Mouse (Mus musculus) erythroblast, embryonic 14.5 days (primary cell): ENCODE data around the gene Dync1h1.

Experiments used
- GATA1 ChIP-seq: IDR thresholded peaks from 2 replicates; pipeline ENCODE4 v1.6.1; 2012; ENCODE audit warnings: low read length, inconsistent platforms, mixed read lengths
- TAL1 ChIP-seq: IDR thresholded peaks from 3 replicates; pipeline ENCODE4 v1.6.1; 2012; ENCODE audit warnings: low read length, inconsistent platforms, mixed read lengths

- TF ChIP-seq GATA1: no peak
- no peak for TF ChIP-seq TAL1
Measured at GRCm38 (mm10) chr12:110637507-110638114, 36.4 kb downstream of the Dync1h1 start.
